In genomic region chr8:11369526-11370203, GRCm38 (mm10) we compare ENCODE assay signal across 12 mouse cellular contexts. TPM values are rescaled to one million over a fixed set of nuclear protein-coding genes. Genes with fewer than 3 reads are reported as not detected.
A peak's percentile ranks its signal among the peaks of the same experiment; 100 is the strongest.
DNase-seq lines count a peak whose midpoint lies in the region; ATAC-seq and TF ChIP-seq lines count a peak whose summit lies in the region.
"Had no signal": no experiment of that assay in that cellular context is flagged by ENCODE, and none has a peak within 500 bp of the region (broad histone marks: within the 10 kb centered on the region; RNA-seq: fewer than 3 reads in every experiment).

No protein-coding gene starts in this region.

- peaks cover 39% of the 10 kb centered on the region for H3K4me1 ChIP-seq in heart, embryonic 11.5 days (ENCODE audit: control insufficient read depth, insufficient read depth, low read length)
- no peaks in the 10 kb centered on the region for H3K4me1 ChIP-seq in kidney, adult 2 months (ENCODE audit: control insufficient read depth, insufficient read depth, low read length)
- peaks cover 13% of the 10 kb centered on the region for H3K4me1 ChIP-seq in lung, postnatal 0 days (ENCODE audit: insufficient read depth, low read depth, low read length)

- TF ChIP-seq POLR2A in kidney, adult 2 months (IDR thresholded peaks at IDR 0.05; ENCODE audit: low read depth, low read length): no peak

- TF ChIP-seq EP300 in lung, postnatal 0 days (IDR thresholded peaks at IDR 0.05): peak; percentile 91

- no peak overlapping the region for H3K27ac ChIP-seq in heart, embryonic 11.5 days (ENCODE audit: low read depth, low read length)
- H3K27ac ChIP-seq in kidney, adult 2 months (ENCODE audit: insufficient read depth, low read depth, low read length): no peak overlapping the region
- H3K27ac ChIP-seq in lung, postnatal 0 days (ENCODE audit: low read length): peak overlapping the region; percentile 84
- H3K27ac ChIP-seq: limb, embryonic 12.5 days had no signal

- ATAC-seq in heart, embryonic 11.5 days (replicated peaks; ENCODE audit: insufficient number of reproducible peaks, low FRiP score, low TSS enrichment): 0 out of 2 replicates have a peak, but pooled peaks have one; percentile 7
- ATAC-seq in lung, postnatal 0 days: peak; percentile 93
- no peak for ATAC-seq in inflammation-experienced regulatory T-cells, adult 6 months

- WGBS in heart, embryonic 11.5 days (ENCODE audit: insufficient replicate concordance): 70% methylated on average over 19 of the region's 19 CpGs
- WGBS in kidney, adult 2 months: 64% methylated on average over 19 of the region's 19 CpGs
- 52% methylated on average over 19 of the region's 19 CpGs for WGBS in lung, postnatal 0 days

- no peaks in the 10 kb centered on the region for H3K9me3 ChIP-seq in heart, embryonic 11.5 days (replicated peaks; ENCODE audit: control insufficient read depth, low read length)
- no peaks in the 10 kb centered on the region for H3K9me3 ChIP-seq in lung, postnatal 0 days (ENCODE audit: low read length)
- H3K9me3 ChIP-seq: limb, embryonic 12.5 days had no signal

- no peak for DNase-seq in heart, adult 18-20 months
- DNase-seq in adrenal gland, postnatal 10 days: peak; percentile 74
- peak; percentile 61 for DNase-seq in kidney, adult 2 months
- DNase-seq in lung, postnatal 0 days (ENCODE audit: low spot score): peak; percentile 92
- no peak for DNase-seq in gastrocnemius, postnatal 4 days (ENCODE audit: low spot score in 2 of 2)
- no peak for DNase-seq in right cerebral cortex, postnatal 36 days (ENCODE audit: low spot score in 2 of 2)
- DNase-seq: cerebellum, adult 11 months had no signal

- H3K4me3 ChIP-seq in heart, embryonic 11.5 days (ENCODE audit: low read depth, low read length): no peak overlapping the region
- H3K4me3 ChIP-seq in kidney, adult 2 months (ENCODE audit: insufficient read depth, low read depth, low read length): no peak overlapping the region
- no peak overlapping the region for H3K4me3 ChIP-seq in lung, postnatal 0 days (ENCODE audit: low read depth, low read length)
- H3K4me3 ChIP-seq: limb, embryonic 12.5 days had no signal

- H3K36me3 ChIP-seq in heart, embryonic 11.5 days (ENCODE audit: control insufficient read depth, insufficient read depth, low read length): no peaks in the 10 kb centered on the region
- H3K36me3 ChIP-seq in kidney, adult 2 months (ENCODE audit: control insufficient read depth, insufficient read depth, low read length): no peaks in the 10 kb centered on the region
- H3K36me3 ChIP-seq in lung, postnatal 0 days (ENCODE audit: insufficient read depth, low read length): no peaks in the 10 kb centered on the region
- H3K36me3 ChIP-seq: limb, embryonic 12.5 days had no signal

- H3K9ac ChIP-seq in heart, embryonic 11.5 days (ENCODE audit: low read depth, low read length): no peak overlapping the region
- H3K9ac ChIP-seq in lung, postnatal 0 days (replicated peaks; ENCODE audit: low read depth): no peak overlapping the region
- H3K9ac ChIP-seq: limb, embryonic 12.5 days had no signal

- no peaks in the 10 kb centered on the region for H3K27me3 ChIP-seq in heart, embryonic 11.5 days (ENCODE audit: control insufficient read depth, insufficient read depth, low read length)
- H3K27me3 ChIP-seq in kidney, adult 2 months (replicated peaks; ENCODE audit: control insufficient read depth, insufficient read depth, low read length): no peaks in the 10 kb centered on the region
- no peaks in the 10 kb centered on the region for H3K27me3 ChIP-seq in lung, postnatal 0 days (replicated peaks; ENCODE audit: insufficient read depth, low read length)
- H3K27me3 ChIP-seq: limb, embryonic 12.5 days had no signal

- no peak overlapping the region for H3K4me2 ChIP-seq in heart, embryonic 11.5 days
- peak overlapping the region; percentile 40 for H3K4me2 ChIP-seq in lung, postnatal 0 days (replicated peaks; ENCODE audit: low read depth, low read length)
- H3K4me2 ChIP-seq: limb, embryonic 12.5 days; midbrain, embryonic 11.5 days had no signal

- TF ChIP-seq CTCF in kidney, adult 2 months (conservative IDR thresholded peaks at IDR 0.05; ENCODE audit: insufficient read depth, insufficient read length, low read depth, low read length): no peak
- peak; percentile 3; the same call in 1 of the 2 replicates for TF ChIP-seq CTCF in lung, postnatal 0 days (IDR thresholded peaks at IDR 0.05)

RNA-seq across cellular contexts. Expression of gene Col4a1, which starts 57.0 kb away (rescaled TPM):
- 150 and 187 TPM in 2 replicates for polyA plus RNA-seq in heart, embryonic 11.5 days (2014; fragmentation: Nextera tagmentation; extraction: Ambion mirVana)
- 100 to 1,000 TPM; 217 to 274 TPM for total RNA-seq in heart, adult 18-20 months (2021)
- 100 to 1,000 TPM; 677 to 700 TPM for total RNA-seq in adrenal gland, postnatal 10 days (2021)
- 216 and 304 TPM in 2 replicates for polyA plus RNA-seq in kidney, adult 2 months (2012; rRNA removed)
- polyA plus RNA-seq in lung, postnatal 0 days (2015; fragmentation: Nextera tagmentation; extraction: Ambion mirVana): 346 and 376 TPM in 2 replicates
- total RNA-seq in gastrocnemius, postnatal 4 days (2021): 1,000 to 10,000 TPM in 1 of 2 experiments, 100 to 1,000 TPM in 1; 969 to 1,074 TPM
- under 1 TPM in 1 of 3 experiments, not detected in 2; 0.40 TPM for polyA plus RNA-seq in inflammation-experienced regulatory T-cells, adult 6 months (2017; shearing (Covaris generic))
- total RNA-seq: neutrophil, adult 5-6 weeks had no signal

RNA-seq across cellular contexts. Expression of gene Col4a2, which starts 57.1 kb away (rescaled TPM):
- 40.6 and 51.0 TPM in 2 replicates for polyA plus RNA-seq in heart, embryonic 11.5 days (2014; fragmentation: Nextera tagmentation; extraction: Ambion mirVana)
- 100 to 1,000 TPM; 127 to 140 TPM for total RNA-seq in heart, adult 18-20 months (2021)
- total RNA-seq in adrenal gland, postnatal 10 days (2021): 100 to 1,000 TPM; 322 to 338 TPM
- polyA plus RNA-seq in kidney, adult 2 months (2012; rRNA removed): 75.6 and 83.5 TPM in 2 replicates
- 183 and 189 TPM in 2 replicates for polyA plus RNA-seq in lung, postnatal 0 days (2015; fragmentation: Nextera tagmentation; extraction: Ambion mirVana)
- total RNA-seq in gastrocnemius, postnatal 4 days (2021): 100 to 1,000 TPM; 480 to 481 TPM
- polyA plus RNA-seq in inflammation-experienced regulatory T-cells, adult 6 months (2017; shearing (Covaris generic)): not detected
- total RNA-seq: neutrophil, adult 5-6 weeks had no signal

Comparison
In these comparisons a context has a peak if more than half of its experiments do, and no peak if none do; other contexts are left out.
1. DNase-seq: peak in adrenal gland, postnatal 10 days (single experiment), kidney, adult 2 months (single experiment) and lung, postnatal 0 days (single experiment); none in heart, adult 18-20 months (0 of 2), gastrocnemius, postnatal 4 days (0 of 2) and right cerebral cortex, postnatal 36 days (0 of 2).
2. RNA of gene Col4a1, which starts 57.0 kb away (polyA plus RNA-seq): 346 to 376 TPM in lung, postnatal 0 days, 216 to 304 TPM in kidney, adult 2 months and 150 to 187 TPM in heart, embryonic 11.5 days; 0.40 TPM in inflammation-experienced regulatory T-cells, adult 6 months; every median in the first group is over 100 times any median in the second.
3. RNA of gene Col4a2, which starts 57.1 kb away (polyA plus RNA-seq): 183 to 189 TPM in lung, postnatal 0 days, 75.6 to 83.5 TPM in kidney, adult 2 months and 40.6 to 51.0 TPM in heart, embryonic 11.5 days; not detected in inflammation-experienced regulatory T-cells, adult 6 months; every median in the first group is over 10 times any median in the second.